Mouse (Mus musculus) right cerebral cortex, adult 2 months (tissue): ENCODE measurements around the gene Serpinb12.
"Not testable (repeated sequence)": the region's sequence is repeated elsewhere in the genome, so short reads cannot be mapped to it uniquely, and the experiment has no call there.

ENCODE experiments used
- DNase-seq, 2 experiments: peaks; one replicate each; pipeline ENCODE4 v3.0.0; 2021 to 2022; ENCODE audit warnings: low spot score in 2 of 2

Gene Serpinb12

DNA sequence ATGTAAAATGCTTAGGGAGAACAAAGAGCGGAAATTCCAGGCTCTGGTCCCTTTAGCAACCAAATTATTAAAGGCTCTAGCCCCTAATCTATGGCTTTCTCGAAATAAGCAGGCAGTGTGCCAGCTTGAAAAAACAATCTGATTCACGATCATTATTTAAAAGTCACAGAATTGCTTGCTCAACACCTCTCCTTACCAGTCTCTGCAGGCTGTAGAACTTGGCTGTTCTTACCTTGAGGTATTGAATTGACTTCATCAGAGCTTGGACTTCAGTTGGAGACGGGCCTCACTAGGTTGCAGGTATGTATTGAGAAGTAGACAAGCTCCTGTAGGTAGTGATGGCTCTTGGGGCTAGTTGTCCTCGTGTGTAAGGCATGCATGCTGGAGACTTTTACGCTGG lies at the start of gene Serpinb12:
Serpinb12 (plus strand) TSS at position 185 of the 400 bp plus-strand sequence.
- DNase-seq = no peak

GRCm38 (mm10) chr1:106895142-106895541 lies 39.1 kb upstream of the Serpinb12 start:
- not testable (repeated sequence) for DNase-seq

- peak; percentile 7 to 17 for DNase-seq
These were observed 32.8 kb upstream of the Serpinb12 start for GRCm38 (mm10) chr1:106901406-106901805.

GRCm38 (mm10) chr1:106931954-106932353 lies 2.3 kb upstream of the Serpinb12 start:
- no peak for DNase-seq

- DNase-seq = no peak
These were observed 591 bp upstream of the Serpinb12 start for GRCm38 (mm10) chr1:106933658-106934057.

DNA sequence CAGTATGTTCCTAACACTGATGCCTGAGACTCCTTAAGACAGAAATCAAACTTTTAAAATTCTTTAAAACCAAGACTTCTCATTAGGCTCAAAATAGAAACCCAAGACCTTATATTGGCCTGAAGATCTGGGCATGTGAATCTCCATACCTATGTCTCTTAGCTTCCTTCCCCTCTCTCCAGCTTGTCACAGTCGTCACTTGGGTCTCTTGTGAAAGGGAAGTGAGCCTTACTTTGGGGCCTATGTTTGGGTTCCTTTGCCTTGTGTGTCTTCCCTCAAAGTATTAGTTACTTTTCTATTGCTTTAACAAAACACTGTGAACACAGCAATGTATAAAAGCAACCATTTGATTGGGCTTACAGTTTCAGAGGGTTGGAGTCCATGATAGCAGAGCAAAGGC lies 13.0 kb downstream of the Serpinb12 start:
- DNase-seq = no peak

- no peak for DNase-seq
These were observed 25.7 kb downstream of the Serpinb12 start for GRCm38 (mm10) chr1:106959981-106960380.

GRCm38 (mm10) chr1:106961023-106961422 lies 26.8 kb downstream of the Serpinb12 start:
- no peak for DNase-seq

GRCm38 (mm10) chr1:106980684-106981083 lies 46.4 kb downstream of the Serpinb12 start, which contains the start of gene Serpinb13:
Gene Serpinb13, plus strand, starts transcription at chr1:106980984.
- DNase-seq = no peak

DNA sequence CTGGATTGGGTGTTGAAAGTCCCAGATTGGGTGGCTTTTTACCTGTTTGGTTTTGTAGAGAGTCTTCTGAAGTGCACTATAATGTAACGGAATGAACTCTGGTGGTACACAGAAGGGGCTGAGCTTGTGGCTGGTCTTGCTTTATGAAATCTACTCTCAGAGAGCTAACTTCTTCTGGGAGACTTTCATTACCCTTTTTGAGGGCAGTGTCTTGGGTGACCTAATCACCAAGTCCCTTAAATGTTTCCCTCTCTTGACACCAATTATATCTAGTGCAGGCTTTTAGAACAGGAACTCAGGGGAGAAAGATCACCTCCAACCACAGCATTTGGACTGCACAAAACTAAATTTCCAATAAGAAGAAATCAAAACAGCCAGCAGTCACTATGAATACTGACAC lies 48.8 kb downstream of the Serpinb12 start:
- DNase-seq = no peak

DNA sequence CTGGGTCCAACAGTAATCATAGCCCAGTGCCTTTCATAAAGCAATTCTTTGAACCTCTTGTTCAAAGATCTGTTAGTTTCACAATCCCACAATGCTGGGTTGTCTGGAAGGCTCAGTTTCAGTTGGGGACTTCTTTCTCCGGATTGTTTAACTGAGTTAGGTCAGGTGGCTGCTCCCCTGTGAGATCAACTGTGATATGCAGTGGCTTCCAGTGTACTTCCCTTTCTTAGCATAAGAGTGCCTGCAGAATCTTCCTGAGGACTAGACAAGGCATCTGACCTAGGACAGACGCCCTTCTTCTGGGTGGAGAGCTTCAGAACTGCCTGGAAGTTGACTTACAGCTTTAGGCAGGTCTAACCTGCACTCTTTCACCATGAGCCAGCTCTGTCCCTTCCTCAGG lies 49.6 kb downstream of the Serpinb12 start:
- DNase-seq = no peak

DNA sequence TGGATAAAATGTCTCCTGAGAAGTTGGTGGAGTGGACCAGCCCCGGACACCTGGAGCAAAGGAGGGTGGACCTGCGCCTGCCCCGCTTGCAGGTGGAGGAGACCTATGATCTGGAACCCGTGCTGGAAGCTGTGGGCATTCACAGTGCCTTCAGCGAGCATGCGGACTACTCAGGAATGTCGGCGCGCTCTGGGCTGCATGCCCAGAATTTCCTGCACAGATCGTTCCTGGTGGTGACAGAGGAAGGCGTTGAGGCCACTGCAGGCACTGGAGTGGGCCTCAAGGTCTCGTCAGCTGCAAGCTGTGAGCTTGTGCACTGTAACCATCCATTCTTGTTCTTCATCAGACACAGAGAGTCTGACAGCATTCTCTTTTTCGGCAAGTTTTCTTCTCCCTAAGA lies 66.2 kb downstream of the Serpinb12 start:
- no peak for DNase-seq

DNA sequence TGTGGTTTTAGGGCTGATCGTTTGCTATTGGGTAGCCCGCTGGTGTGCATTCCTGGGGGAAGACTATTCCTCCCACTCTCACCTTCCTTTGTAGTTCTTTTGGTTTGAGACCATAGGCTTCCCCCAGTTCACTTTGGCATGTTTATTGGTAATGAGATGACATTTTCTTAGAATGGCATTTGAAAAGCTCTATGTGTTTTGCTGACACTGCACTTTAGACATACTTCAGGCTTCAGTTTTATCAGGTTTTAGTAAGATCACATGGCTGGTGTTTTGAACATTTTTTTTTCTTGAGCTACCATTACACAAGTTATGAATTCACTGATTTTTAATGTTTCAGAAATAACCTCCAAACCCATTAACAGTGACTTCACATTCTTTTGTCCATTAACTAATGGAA lies 67.5 kb downstream of the Serpinb12 start:
- DNase-seq = no peak

DNA sequence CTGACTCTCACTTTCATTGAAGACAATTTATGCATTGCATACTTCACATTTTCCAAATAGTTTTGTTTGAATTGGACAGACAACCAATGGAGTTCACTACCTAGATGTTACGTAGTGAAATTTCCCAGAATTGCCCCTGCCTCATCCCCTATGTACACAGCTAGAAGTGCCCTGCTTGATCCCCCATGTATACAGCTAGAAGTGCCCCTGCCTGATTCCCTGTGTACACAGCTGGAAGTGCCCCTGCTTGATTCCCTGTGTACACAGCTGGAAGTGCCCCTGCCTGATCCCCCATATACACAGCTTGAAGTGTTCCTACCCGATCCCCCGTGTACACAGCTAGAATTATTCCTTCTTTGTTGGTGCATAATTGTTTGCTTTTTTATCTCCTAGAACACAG lies 72.1 kb downstream of the Serpinb12 start:
- no peak for DNase-seq
